Mouse (Mus musculus) erythroblast, embryonic 14.5 days (primary cell): ENCODE results near the gene Plpp6.

Experiments used
- GATA1 ChIP-seq: IDR thresholded peaks from 2 replicates; pipeline ENCODE4 v1.6.1; 2012; ENCODE audit warnings: low read length, inconsistent platforms, mixed read lengths
- TAL1 ChIP-seq: IDR thresholded peaks from 3 replicates; pipeline ENCODE4 v1.6.1; 2012; ENCODE audit warnings: low read length, inconsistent platforms, mixed read lengths

DNA sequence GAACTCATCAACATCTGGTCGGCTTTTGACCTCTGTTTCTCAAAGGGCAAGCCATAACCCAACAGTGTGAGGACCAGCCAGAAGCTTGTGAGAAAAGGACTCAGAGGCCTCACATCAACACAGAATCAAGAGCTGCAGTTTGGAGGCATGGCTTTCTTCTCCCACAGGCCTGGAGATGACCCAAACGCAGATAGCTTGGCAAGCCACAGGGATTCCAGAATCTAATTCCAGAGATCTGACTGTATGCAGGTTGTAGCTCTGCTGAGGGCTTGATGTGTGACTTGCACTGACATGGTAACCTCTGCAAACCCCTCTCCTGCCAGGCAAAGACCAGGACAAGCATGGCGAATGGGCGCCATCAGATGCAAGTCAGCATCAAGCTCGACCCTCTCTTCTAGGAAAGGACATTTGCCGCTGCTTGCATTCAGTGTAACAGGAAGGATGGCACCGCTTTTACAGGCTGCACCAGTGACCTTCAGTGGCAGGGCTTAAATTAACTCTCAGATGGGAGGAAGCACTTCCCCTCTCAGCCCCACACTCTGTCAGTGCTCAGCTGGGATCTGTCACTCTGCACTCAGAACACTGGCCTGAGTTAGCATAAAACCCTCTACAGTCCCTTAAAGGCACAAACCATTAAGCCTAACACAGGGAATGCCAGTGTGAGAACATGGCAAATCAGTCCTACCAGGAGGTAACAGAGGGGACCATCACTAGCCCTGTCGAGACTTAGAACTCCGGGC, 23.4 kb upstream of the Plpp6 start:
- TF ChIP-seq TAL1, result no peak
- TF ChIP-seq GATA1, result no peak
